Mouse (Mus musculus) retina, postnatal 1 day (tissue): Measurements from ENCODE around the gene Bcl11a.

Experiments
- DNase-seq: peaks from one replicate; pipeline ENCODE4 v3.0.0-alpha.2; 2012

The Bcl11a gene

DNA sequence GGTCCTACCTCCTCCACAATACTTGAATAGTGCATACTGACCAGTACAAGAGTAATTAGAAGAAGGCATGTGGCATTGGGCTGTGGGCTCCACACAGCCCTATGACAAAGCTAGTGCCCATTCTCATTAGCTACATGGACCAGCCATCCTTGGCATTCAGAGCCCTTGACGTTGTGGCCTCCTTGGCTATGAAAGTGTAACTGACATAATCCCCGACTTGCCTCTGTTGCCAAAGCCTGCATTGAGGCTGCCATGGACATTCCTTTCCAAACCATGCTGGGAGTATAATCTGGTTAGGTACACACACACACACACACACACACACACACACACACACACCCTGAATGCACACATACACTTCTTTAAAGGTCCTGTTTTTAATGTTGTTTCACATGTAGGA lies 81.8 kb downstream of the Bcl11a start:
- no peak for DNase-seq

GRCm38 (mm10) chr11:24161458-24161857 lies 83.6 kb downstream of the Bcl11a start:
- DNase-seq, result no peak

DNA sequence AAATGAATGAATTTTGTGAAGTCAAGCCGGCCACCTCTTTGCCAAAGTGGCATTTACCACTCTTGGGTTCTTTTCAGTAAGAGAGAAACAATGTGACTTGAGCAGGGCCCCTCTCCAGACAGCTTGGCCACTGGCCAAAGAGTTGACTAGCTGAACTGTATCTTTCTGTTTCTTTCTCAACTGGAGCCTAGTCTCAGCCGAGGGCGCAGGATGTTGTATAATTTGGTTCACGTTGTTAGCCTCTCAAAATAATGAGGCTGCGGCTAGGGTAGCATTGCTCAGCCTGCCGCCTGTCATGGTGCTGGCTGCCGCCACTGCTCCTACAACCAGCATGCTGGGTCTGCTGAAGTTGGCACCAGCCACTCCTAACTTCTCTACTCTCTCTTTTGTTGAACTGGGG lies 84.2 kb downstream of the Bcl11a start:
- DNase-seq, result peak; percentile 65

DNA sequence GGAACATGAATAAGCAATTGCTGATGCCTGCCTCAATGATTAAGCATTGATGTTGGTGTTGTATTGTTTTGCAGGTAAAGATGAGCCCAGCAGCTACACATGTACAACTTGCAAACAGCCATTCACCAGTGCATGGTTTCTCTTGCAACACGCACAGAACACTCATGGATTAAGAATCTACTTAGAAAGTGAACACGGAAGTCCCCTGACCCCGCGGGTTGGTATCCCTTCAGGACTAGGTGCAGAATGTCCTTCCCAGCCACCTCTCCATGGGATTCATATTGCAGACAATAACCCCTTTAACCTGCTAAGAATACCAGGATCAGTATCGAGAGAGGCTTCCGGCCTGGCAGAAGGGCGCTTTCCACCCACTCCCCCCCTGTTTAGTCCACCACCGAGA lies 85.2 kb downstream of the Bcl11a start:
- no peak for DNase-seq

DNA sequence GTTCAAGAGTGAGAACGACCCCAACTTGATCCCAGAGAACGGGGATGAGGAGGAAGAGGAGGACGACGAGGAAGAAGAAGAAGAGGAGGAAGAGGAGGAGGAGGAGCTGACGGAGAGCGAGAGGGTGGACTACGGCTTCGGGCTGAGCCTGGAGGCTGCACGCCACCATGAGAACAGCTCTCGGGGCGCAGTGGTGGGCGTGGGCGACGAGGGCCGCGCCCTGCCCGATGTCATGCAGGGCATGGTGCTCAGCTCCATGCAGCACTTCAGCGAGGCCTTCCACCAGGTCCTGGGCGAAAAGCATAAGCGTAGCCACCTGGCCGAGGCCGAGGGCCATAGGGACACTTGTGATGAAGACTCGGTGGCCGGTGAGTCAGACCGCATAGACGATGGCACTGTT lies 86.2 kb downstream of the Bcl11a start:
- DNase-seq, result no peak

- no peak for DNase-seq
Measured at GRCm38 (mm10) chr11:24171675-24172285, 93.9 kb downstream of the Bcl11a start.

- DNase-seq, result no peak
Measured at GRCm38 (mm10) chr11:24172585-24172984, 94.7 kb downstream of the Bcl11a start.

DNA sequence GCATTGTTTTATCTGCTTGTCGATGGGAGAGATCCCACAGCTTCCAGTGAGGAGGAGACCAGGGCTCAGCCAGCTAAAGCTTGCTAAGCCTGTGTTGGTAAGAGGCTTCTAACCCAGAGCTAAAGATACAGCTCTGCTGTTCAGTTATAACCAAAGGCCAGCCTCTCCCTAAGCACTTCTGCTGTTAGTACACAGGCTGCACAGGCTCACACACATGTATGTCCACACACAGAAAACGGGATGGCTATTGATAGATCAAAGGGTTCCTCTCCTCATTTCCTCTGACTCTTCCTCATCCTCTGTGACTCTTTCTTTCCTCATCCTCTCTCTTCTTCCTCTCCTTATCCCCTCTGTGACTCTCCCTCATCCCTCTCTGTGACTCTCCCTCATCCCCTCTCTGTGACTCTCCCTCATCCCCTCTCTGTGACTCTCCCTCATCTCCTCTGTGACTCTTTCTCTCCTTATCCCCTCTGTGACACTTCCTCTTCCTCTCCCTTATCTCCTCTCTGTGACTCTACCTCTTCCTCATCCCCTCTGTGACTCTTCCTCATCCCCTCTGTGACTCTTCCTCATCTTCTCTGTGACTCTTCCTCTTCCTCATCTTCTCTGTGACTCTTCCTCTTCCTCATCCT lies 96.4 kb downstream of the Bcl11a start:
- no peak for DNase-seq

DNA sequence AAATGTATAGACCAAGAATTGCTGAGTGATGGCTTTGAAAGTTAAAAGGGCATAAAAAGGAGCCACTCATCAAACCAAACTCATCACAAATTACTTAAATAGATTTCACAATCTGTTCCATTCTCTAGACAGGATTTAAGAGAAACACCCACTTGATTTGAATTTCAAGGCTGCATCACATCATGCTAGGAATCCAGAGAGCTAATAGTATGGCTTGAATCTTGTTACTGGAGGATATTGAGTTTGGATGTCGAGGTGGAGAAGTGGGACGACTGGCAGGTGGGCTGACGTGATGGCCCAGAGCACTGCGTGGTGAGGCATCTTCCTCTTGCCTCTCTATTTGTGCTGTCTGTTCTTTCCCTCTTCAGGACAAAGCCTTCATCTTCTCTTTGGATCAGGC lies 99.6 kb downstream of the Bcl11a start:
- DNase-seq, result no peak

- no peak for DNase-seq
Measured at GRCm38 (mm10) chr11:24178823-24179476, 101.1 kb downstream of the Bcl11a start.

DNA sequence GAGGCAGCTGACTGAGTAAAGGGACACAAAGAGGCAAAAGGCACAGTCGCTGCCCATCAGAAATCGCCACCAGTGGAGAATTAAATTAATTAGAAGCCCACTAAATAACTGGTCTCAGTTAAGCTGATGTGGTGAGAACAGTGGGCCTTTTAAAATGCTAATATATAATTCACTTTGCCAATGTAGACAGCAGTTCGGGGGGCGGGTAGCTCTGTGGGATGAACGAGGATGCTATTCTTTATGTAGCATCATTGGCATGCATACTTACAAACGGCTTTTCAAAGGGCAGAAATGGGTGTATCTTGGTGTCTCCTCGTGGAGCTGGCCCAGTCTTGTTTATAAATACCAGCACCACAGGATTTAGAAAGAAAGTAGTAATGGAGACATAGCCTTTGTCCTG lies 102.2 kb downstream of the Bcl11a start:
- DNase-seq, result no peak

- no peak for DNase-seq
Measured at GRCm38 (mm10) chr11:24183501-24183900, 105.6 kb downstream of the Bcl11a start.

- no peak for DNase-seq
Measured at GRCm38 (mm10) chr11:24184932-24185331, 107.1 kb downstream of the Bcl11a start.

DNA sequence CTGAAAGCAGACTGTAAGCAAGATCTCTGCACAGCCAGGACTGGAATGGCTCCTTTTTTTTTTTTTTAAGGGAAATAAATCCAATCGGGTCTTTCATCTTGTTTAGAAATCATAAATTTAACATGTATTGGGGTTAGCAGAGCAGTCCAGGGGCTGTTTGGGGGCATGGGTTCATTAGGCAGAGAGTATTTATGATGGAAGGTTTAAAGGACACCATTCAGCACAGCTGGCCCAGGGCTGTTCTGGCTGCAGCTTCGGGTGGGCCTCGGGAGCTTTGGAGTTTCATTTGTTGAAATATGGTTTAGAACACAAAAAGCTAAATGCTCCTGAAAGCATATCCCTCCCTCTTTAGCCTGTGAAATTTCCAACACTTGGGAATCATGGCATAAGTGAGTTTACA lies 112.6 kb downstream of the Bcl11a start:
- no peak for DNase-seq

GRCm38 (mm10) chr11:24196460-24197190 lies 118.8 kb downstream of the Bcl11a start:
- DNase-seq, result no peak

DNA sequence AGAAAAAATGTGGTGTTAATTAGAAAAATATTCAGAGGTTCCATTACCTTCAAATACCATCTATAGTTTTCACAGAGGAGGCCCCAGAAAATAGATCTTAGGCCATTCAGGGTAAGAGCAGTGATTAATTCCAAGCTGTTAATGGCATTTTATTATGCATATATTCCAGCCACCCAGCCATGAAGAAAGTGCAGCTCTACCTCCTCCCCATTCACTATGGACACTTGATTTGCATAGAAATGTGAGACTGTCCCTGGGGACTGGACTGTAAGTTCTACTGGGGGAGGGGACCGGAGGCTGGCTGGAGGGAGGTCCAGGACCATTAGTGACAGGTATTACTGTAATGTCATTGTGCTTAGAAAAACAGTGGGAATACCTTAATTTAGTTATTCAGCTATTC lies 119.6 kb downstream of the Bcl11a start:
- no peak for DNase-seq

DNA sequence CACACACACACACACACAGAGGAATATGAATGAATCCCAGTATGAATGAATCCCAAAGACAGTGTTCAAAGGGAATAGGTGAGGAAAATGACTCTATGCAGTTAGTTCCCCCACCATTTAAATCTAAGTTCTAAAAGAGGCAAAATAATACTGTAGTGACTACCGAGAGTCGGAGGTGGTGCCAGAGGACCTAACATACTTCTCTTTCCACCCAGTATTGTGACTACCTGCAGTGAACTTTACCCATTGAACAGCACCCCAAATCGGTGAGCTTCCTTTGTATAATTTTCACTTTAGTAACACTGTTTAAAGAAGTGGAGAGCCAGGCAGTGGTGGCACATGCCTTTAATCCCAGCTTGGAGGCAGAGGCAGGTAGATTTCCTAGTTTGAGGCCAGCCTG lies 121.7 kb downstream of the Bcl11a start:
- DNase-seq, result no peak

- no peak for DNase-seq
Measured at GRCm38 (mm10) chr11:24200310-24200709, 122.5 kb downstream of the Bcl11a start.

- no peak for DNase-seq
Measured at GRCm38 (mm10) chr11:24201223-24201622, 123.4 kb downstream of the Bcl11a start.

DNA sequence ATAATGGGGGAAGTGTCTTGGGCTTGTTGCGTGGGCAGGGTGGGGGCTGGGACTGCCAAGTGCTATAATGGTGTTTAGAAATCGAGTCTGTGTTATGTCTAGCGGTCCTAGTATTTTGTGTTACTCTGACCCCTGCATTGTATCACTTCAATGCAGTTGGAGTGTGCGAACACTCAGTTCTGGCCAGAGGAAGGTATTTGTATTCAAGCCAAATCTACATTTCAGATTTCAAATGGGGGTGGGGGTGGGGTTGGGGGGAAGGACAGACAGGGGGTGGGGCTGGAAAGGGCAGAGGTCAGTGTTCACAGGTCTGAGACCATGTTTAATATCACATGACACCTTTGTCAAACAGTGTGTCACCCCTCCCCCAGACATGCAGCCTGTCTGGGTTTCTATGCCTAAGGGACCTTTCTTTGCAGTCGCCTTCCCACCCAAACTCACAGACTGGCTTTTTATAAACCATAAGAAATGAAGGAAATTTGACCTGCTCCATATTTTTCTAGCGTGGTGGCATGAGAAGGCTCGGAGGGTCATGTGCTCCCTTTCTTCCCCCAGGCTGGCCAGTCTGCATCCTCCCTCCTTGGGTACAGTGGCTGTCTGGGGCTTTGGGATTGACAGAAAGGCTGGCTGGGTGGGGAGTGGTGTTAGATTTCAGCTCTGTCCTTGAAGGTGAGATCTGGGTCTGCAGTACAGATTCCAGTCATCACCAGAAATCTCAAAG lies 124.9 kb downstream of the Bcl11a start:
- DNase-seq, result peak; percentile 8

GRCm38 (mm10) chr11:24203489-24203888 lies 125.6 kb downstream of the Bcl11a start:
- no peak for DNase-seq

GRCm38 (mm10) chr11:24208951-24209351 lies 131.1 kb downstream of the Bcl11a start:
- no peak for DNase-seq

DNA sequence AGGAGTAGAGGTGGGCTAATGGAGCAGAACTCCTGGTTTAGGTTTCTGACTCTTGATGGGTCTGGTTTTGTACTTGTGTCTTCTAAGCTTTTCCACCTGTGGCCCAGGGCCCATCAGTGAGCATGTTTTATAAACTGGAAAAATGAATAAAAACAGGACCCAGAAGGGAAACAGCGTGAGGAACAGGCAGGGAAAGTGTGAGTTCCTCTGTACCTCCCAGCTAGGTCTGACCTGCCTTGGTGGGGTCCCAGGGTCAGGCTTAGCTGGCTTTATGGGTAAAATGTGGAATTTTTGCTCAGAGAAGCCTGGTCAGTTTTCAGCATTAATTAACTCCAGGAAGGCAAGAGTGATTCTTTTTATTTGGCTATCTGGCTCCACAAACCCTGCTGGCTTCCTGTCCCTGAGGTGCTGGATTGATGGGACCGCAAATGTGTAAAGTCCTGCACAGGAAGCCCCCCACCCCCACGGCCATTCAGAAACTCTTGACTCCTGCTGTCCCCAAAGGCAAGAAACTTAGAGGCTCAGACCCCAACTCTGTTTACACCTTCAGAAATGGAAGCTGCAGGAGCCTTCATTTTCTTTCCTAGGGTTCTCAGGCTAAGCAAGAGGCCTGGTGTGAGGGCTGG lies 136.8 kb downstream of the Bcl11a start:
- no peak for DNase-seq
